Mouse (Mus musculus) thymus, adult 18-20 months (tissue): Measurements from ENCODE around the gene Olfr790.

Source experiments
- DNase-seq, 2 experiments: peaks; one replicate each; pipeline ENCODE4 v3.0.0; 2022; ENCODE audit warnings: mixed read lengths in 2 of 2

The Olfr790 gene

GRCm38 (mm10) chr10:129498192-129498591, at the start of gene Olfr790:
Gene Olfr790, plus strand, starts transcription at chr10:129498492.
- DNase-seq = no peak

GRCm38 (mm10) chr10:129461562-129461961, 36.7 kb upstream of the Olfr790 start, which contains the start of gene Olfr787:
Gene Olfr787, plus strand, starts transcription at chr10:129461862.
- DNase-seq = no peak

GRCm38 (mm10) chr10:129470698-129471097, 27.6 kb upstream of the Olfr790 start, which contains the start of gene Olfr788:
Gene Olfr788, plus strand, starts transcription at chr10:129470998.
- no peak for DNase-seq

- no peak for DNase-seq
Observed at GRCm38 (mm10) chr10:129473256-129473655, 25.0 kb upstream of the Olfr790 start.

GRCm38 (mm10) chr10:129473723-129474122, 24.6 kb upstream of the Olfr790 start:
- no peak for DNase-seq

GRCm38 (mm10) chr10:129484452-129484851, 13.8 kb upstream of the Olfr790 start, which contains the start of gene Olfr789:
Gene Olfr789, plus strand, starts transcription at chr10:129484752.
- no peak for DNase-seq

- no peak for DNase-seq
Observed at GRCm38 (mm10) chr10:129490101-129490500, 8.2 kb upstream of the Olfr790 start.

GRCm38 (mm10) chr10:129521492-129521891, 23.2 kb downstream of the Olfr790 start, which contains the start of gene Olfr791:
Gene Olfr791, plus strand, starts transcription at chr10:129521792.
- no peak for DNase-seq

- DNase-seq = no peak
Observed at GRCm38 (mm10) chr10:129538862-129539261, 40.6 kb downstream of the Olfr790 start, which contains the start of gene Olfr792. Gene Olfr792, plus strand, starts transcription at chr10:129539162.

- no peak for DNase-seq
Observed at GRCm38 (mm10) chr10:129549354-129549753, 51.1 kb downstream of the Olfr790 start.
